Mouse (Mus musculus) CD4-positive, CD25-positive, alpha-beta regulatory T cell, adult 2 months (primary cell): ENCODE results near the gene Ttc23.

Experiments used
- DNase-seq: peaks from one replicate; pipeline ENCODE4 v3.0.0-alpha.2; 2012; ENCODE audit warnings: low read depth, low spot score

The Ttc23 gene

GRCm38 (mm10) chr7:67741706-67742105 lies 94.5 kb downstream of the Ttc23 start:
- DNase-seq, result no peak

GRCm38 (mm10) chr7:67747731-67748305 lies 100.6 kb downstream of the Ttc23 start:
- peak; percentile 24 for DNase-seq

GRCm38 (mm10) chr7:67749441-67750239 lies 102.4 kb downstream of the Ttc23 start:
- DNase-seq, result no peak

- no peak for DNase-seq
Observed at GRCm38 (mm10) chr7:67754606-67755005, 107.4 kb downstream of the Ttc23 start.

- DNase-seq, result no peak
Observed at GRCm38 (mm10) chr7:67755366-67755765, 108.2 kb downstream of the Ttc23 start.

- no peak for DNase-seq
Observed at GRCm38 (mm10) chr7:67756636-67757035, 109.4 kb downstream of the Ttc23 start.

GRCm38 (mm10) chr7:67758506-67758857 lies 111.3 kb downstream of the Ttc23 start:
- no peak for DNase-seq

GRCm38 (mm10) chr7:67758858-67759628 lies 111.8 kb downstream of the Ttc23 start:
- DNase-seq, result peak; percentile 26

- DNase-seq, result peak; percentile 60
Observed at GRCm38 (mm10) chr7:67759629-67759995, 112.4 kb downstream of the Ttc23 start, which contains the start of gene Synm. Synm (minus strand) TSS chr7:67759742.

GRCm38 (mm10) chr7:67763625-67764024 lies 116.4 kb downstream of the Ttc23 start:
- no peak for DNase-seq

GRCm38 (mm10) chr7:67768125-67768524 lies 120.9 kb downstream of the Ttc23 start:
- DNase-seq, result no peak

- no peak for DNase-seq
Observed at GRCm38 (mm10) chr7:67769487-67769886, 122.3 kb downstream of the Ttc23 start.

GRCm38 (mm10) chr7:67772231-67772630 lies 125.0 kb downstream of the Ttc23 start:
- DNase-seq, result no peak

- DNase-seq, result no peak
Observed at GRCm38 (mm10) chr7:67775623-67776022, 128.4 kb downstream of the Ttc23 start.

GRCm38 (mm10) chr7:67776636-67777305 lies 129.6 kb downstream of the Ttc23 start:
- DNase-seq, result no peak

- DNase-seq, result no peak
Observed at GRCm38 (mm10) chr7:67787861-67788260, 140.7 kb downstream of the Ttc23 start.

- DNase-seq, result peak; percentile 76
Observed at GRCm38 (mm10) chr7:67788713-67789112, 141.5 kb downstream of the Ttc23 start.

GRCm38 (mm10) chr7:67791256-67791655 lies 144.0 kb downstream of the Ttc23 start:
- no peak for DNase-seq

GRCm38 (mm10) chr7:67793449-67793848 lies 146.2 kb downstream of the Ttc23 start:
- DNase-seq, result no peak

GRCm38 (mm10) chr7:67797065-67797464 lies 149.9 kb downstream of the Ttc23 start:
- DNase-seq, result no peak

GRCm38 (mm10) chr7:67798476-67798875 lies 151.3 kb downstream of the Ttc23 start:
- no peak for DNase-seq

- DNase-seq, result no peak
Observed at GRCm38 (mm10) chr7:67800547-67800946, 153.3 kb downstream of the Ttc23 start.
